Mouse (Mus musculus): ENCODE measurements around the gene Psmc3ip. TPM values are rescaled to one million over a fixed set of nuclear protein-coding genes. Genes with fewer than 3 reads are reported as not detected.

Gene Psmc3ip
- polyA plus RNA-seq, 1 experiment from 2014 or later, result 20.5 TPM

- ATAC-seq (ENCODE audit: low read depth), result peak; percentile 90
- H3K9me3 ChIP-seq, result no peaks in the 10 kb centered on the region
- H3K9ac ChIP-seq, result peak within 1 kb of the TSS; percentile 89
- peak within 1 kb of the TSS; percentile 80 for H3K4me3 ChIP-seq
- H3K4me2 ChIP-seq, result peak within 1 kb of the TSS; percentile 97
- 4% methylated on average over 35 of the region's 35 CpGs for WGBS
- peaks cover 29% of the 10 kb centered on the region for H3K4me1 ChIP-seq (replicated peaks)
- no peaks in the 10 kb centered on the region for H3K36me3 ChIP-seq
- peak within 1 kb of the TSS; percentile 81 for H3K27ac ChIP-seq (replicated peaks)
- 0 out of 2 replicates have a peak, but pooled peaks cover 11% of the 10 kb centered on the region for H3K27me3 ChIP-seq
Measured at GRCm38 (mm10) chr11:101069391-101070188, 25.6 kb downstream of the Psmc3ip start, which contains the start of gene Naglu. Gene Naglu (plus strand): TSS chr11:101070012.

GRCm38 (mm10) chr11:101066549-101067412 is 28.5 kb downstream of the Psmc3ip start:
- H3K9ac ChIP-seq, result peak overlapping the region; percentile 55; the same call in 1 of the 2 replicates
- peaks cover 26% of the 10 kb centered on the region for H3K36me3 ChIP-seq
- WGBS, result 21% methylated on average over 18 of the region's 18 CpGs
- peak overlapping the region; percentile 28 for H3K4me3 ChIP-seq
- no peak overlapping the region; the same call in 1 of the 2 replicates for H3K27ac ChIP-seq (replicated peaks)
- no peak for ATAC-seq (ENCODE audit: low read depth)
- no peaks in the 10 kb centered on the region for H3K9me3 ChIP-seq
- H3K27me3 ChIP-seq, result 0 out of 2 replicates have a peak, but pooled peaks cover 5% of the 10 kb centered on the region
- peak overlapping the region; percentile 54 for H3K4me2 ChIP-seq
- peaks cover 43% of the 10 kb centered on the region for H3K4me1 ChIP-seq (replicated peaks)

GRCm38 (mm10) chr11:101065002-101065401 is 30.2 kb downstream of the Psmc3ip start:
- peaks cover 44% of the 10 kb centered on the region for H3K36me3 ChIP-seq
- H3K27me3 ChIP-seq, result no peaks in the 10 kb centered on the region
- no peaks in the 10 kb centered on the region for H3K9me3 ChIP-seq
- no peak overlapping the region for H3K9ac ChIP-seq
- H3K4me3 ChIP-seq, result no peak overlapping the region
- ATAC-seq (ENCODE audit: low read depth), result no peak
- no peak overlapping the region for H3K27ac ChIP-seq (replicated peaks)
- 95% methylated on average over 9 of the region's 9 CpGs for WGBS
- H3K4me2 ChIP-seq, result no peak overlapping the region
- peaks cover 34% of the 10 kb centered on the region for H3K4me1 ChIP-seq (replicated peaks)

GRCm38 (mm10) chr11:101064462-101064861 is 30.8 kb downstream of the Psmc3ip start:
- no peak for ATAC-seq (ENCODE audit: low read depth)
- Histone ChIP-seq H3K27me3 (no peaks in the 10 kb centered on the region), H3K9ac (no peak overlapping the region), H3K4me1 (replicated peaks) (peaks cover 34% of the 10 kb centered on the region), H3K27ac (replicated peaks) (peak overlapping the region; percentile 74), H3K4me3 (no peak overlapping the region), H3K9me3 (no peaks in the 10 kb centered on the region), H3K4me2 (no peak overlapping the region), H3K36me3 (peaks cover 49% of the 10 kb centered on the region)
- whole genome bisulfite sequencing, result 80% methylated on average over 4 of the region's 4 CpGs

GRCm38 (mm10) chr11:101063676-101064327 is 31.4 kb downstream of the Psmc3ip start:
- H3K4me3 ChIP-seq, result no peak overlapping the region
- H3K27me3 ChIP-seq, result no peaks in the 10 kb centered on the region
- H3K4me2 ChIP-seq, result no peak overlapping the region
- peaks cover 29% of the 10 kb centered on the region for H3K4me1 ChIP-seq (replicated peaks)
- no peak overlapping the region for H3K9ac ChIP-seq
- peaks cover 56% of the 10 kb centered on the region for H3K36me3 ChIP-seq
- whole genome bisulfite sequencing, result 55% methylated on average over 12 of the region's 12 CpGs
- no peaks in the 10 kb centered on the region for H3K9me3 ChIP-seq
- peak overlapping the region; percentile 74 for H3K27ac ChIP-seq (replicated peaks)
- no peak for ATAC-seq (ENCODE audit: low read depth)

- Histone ChIP-seq H3K4me3 (no peak overlapping the region), H3K9ac (no peak overlapping the region), H3K27me3 (no peaks in the 10 kb centered on the region), H3K9me3 (no peaks in the 10 kb centered on the region), H3K36me3 (peaks cover 63% of the 10 kb centered on the region), H3K4me2 (no peak overlapping the region), H3K4me1 (replicated peaks) (peaks cover 34% of the 10 kb centered on the region), H3K27ac (replicated peaks) (peak overlapping the region; percentile 74)
- ATAC-seq (ENCODE audit: low read depth), result no peak
- WGBS, result 69% methylated on average over 14 of the region's 14 CpGs
Measured at GRCm38 (mm10) chr11:101062971-101063675, 32.1 kb downstream of the Psmc3ip start.

- Histone ChIP-seq H3K4me1 (replicated peaks) (peaks cover 33% of the 10 kb centered on the region), H3K27ac (replicated peaks) (no peak overlapping the region; the same call in 1 of the 2 replicates), H3K4me3 (no peak overlapping the region), H3K36me3 (peaks cover 67% of the 10 kb centered on the region), H3K9ac (no peak overlapping the region), H3K27me3 (no peaks in the 10 kb centered on the region), H3K9me3 (no peaks in the 10 kb centered on the region), H3K4me2 (no peak overlapping the region)
- WGBS, result 82% methylated on average over 12 of the region's 12 CpGs
- ATAC-seq (ENCODE audit: low read depth), result no peak
Measured at GRCm38 (mm10) chr11:101062165-101062884, 32.9 kb downstream of the Psmc3ip start.

GRCm38 (mm10) chr11:101061049-101061448 is 34.2 kb downstream of the Psmc3ip start:
- Histone ChIP-seq H3K27ac (replicated peaks) (peak overlapping the region; percentile 81; the same call in 1 of the 2 replicates), H3K4me2 (no peak overlapping the region), H3K9me3 (no peaks in the 10 kb centered on the region), H3K4me1 (replicated peaks) (peaks cover 20% of the 10 kb centered on the region), H3K36me3 (peaks cover 80% of the 10 kb centered on the region), H3K27me3 (no peaks in the 10 kb centered on the region), H3K9ac (no peak overlapping the region), H3K4me3 (no peak overlapping the region)
- no peak for ATAC-seq (ENCODE audit: low read depth)
- WGBS, result 93% methylated on average over 5 of the region's 5 CpGs

- no peak overlapping the region for H3K9ac ChIP-seq
- no peaks in the 10 kb centered on the region for H3K27me3 ChIP-seq
- no peak overlapping the region for H3K4me2 ChIP-seq
- ATAC-seq (ENCODE audit: low read depth), result no peak
- no peaks in the 10 kb centered on the region for H3K9me3 ChIP-seq
- H3K36me3 ChIP-seq, result peaks cover 89% of the 10 kb centered on the region
- H3K4me1 ChIP-seq (replicated peaks), result peaks cover 20% of the 10 kb centered on the region
- H3K4me3 ChIP-seq, result no peak overlapping the region
- peak overlapping the region; percentile 81 for H3K27ac ChIP-seq (replicated peaks)
- 67% methylated on average over 8 of the region's 8 CpGs for WGBS
Measured at GRCm38 (mm10) chr11:101060126-101060525, 35.1 kb downstream of the Psmc3ip start.

GRCm38 (mm10) chr11:101059473-101059872 is 35.8 kb downstream of the Psmc3ip start:
- Histone ChIP-seq H3K4me3 (no peak overlapping the region), H3K9ac (no peak overlapping the region), H3K27ac (replicated peaks) (peak overlapping the region; percentile 81), H3K4me2 (no peak overlapping the region), H3K36me3 (peaks cover 96% of the 10 kb centered on the region), H3K9me3 (no peaks in the 10 kb centered on the region), H3K4me1 (replicated peaks) (peaks cover 20% of the 10 kb centered on the region), H3K27me3 (no peaks in the 10 kb centered on the region)
- ATAC-seq (ENCODE audit: low read depth), result no peak
- WGBS, result 70% methylated on average over 10 of the region's 10 CpGs

GRCm38 (mm10) chr11:101058726-101059125 is 36.5 kb downstream of the Psmc3ip start:
- Histone ChIP-seq H3K4me3 (no peak overlapping the region), H3K27me3 (no peaks in the 10 kb centered on the region), H3K9me3 (no peaks in the 10 kb centered on the region), H3K36me3 (peaks cover 97% of the 10 kb centered on the region), H3K27ac (replicated peaks) (peak overlapping the region; percentile 23; the same call in 1 of the 2 replicates), H3K4me1 (replicated peaks) (peaks cover 17% of the 10 kb centered on the region), H3K9ac (no peak overlapping the region), H3K4me2 (no peak overlapping the region)
- 77% methylated on average over 5 of the region's 5 CpGs for WGBS
- ATAC-seq (ENCODE audit: low read depth), result no peak

Measured in neural tube, embryonic 13.5 days (tissue).